Mouse (Mus musculus): ENCODE results near the gene Ctsc. TPM values are rescaled to one million over a fixed set of nuclear protein-coding genes. Genes with fewer than 3 reads are reported as not detected.
"Not testable (repeated sequence)": the region's sequence is repeated elsewhere in the genome, so short reads cannot be mapped to it uniquely, and the experiment has no call there.

Gene Ctsc
- total RNA-seq (2017) = 248 to 277 TPM (median 251 TPM) in 3 replicates

- ATAC-seq (replicated peaks; ENCODE audit: insufficient number of reproducible peaks, low FRiP score, low TSS enrichment, poor library complexity, severe bottlenecking) = peak; percentile 97
Measured at GRCm38 (mm10) chr7:88277858-88278627, at the start of gene Ctsc. Ctsc (plus strand) TSS chr7:88278085.

DNA sequence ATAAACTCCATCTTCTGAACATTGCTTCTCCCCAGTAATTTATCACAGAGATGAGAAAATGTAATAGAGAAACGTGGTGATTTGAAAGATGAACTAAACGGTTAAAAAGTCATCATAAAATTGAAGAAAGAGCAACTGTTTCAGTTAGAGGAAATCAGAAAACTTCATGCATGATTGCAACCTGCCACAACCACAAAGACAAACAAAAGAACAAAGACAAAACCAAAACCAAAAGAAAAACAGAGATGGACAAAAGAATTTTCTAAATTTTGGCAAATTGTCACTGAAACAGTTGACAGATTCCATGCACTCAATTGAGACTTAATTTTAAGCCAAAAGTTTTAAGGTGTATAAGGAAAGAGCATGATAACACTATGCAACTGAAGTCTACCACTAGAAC, 48.8 kb upstream of the Ctsc start:
- no peak for ATAC-seq (replicated peaks; ENCODE audit: insufficient number of reproducible peaks, low FRiP score, low TSS enrichment, poor library complexity, severe bottlenecking)

- 0 out of 2 replicates have a peak, but pooled peaks have one; percentile 21 for ATAC-seq (replicated peaks; ENCODE audit: insufficient number of reproducible peaks, low FRiP score, low TSS enrichment, poor library complexity, severe bottlenecking)
Measured at GRCm38 (mm10) chr7:88230121-88230520, 47.8 kb upstream of the Ctsc start.

GRCm38 (mm10) chr7:88230756-88231522, 46.9 kb upstream of the Ctsc start:
- ATAC-seq (replicated peaks; ENCODE audit: insufficient number of reproducible peaks, low FRiP score, low TSS enrichment, poor library complexity, severe bottlenecking) = peak; percentile 65

GRCm38 (mm10) chr7:88243059-88243458, 34.8 kb upstream of the Ctsc start:
- ATAC-seq (replicated peaks; ENCODE audit: insufficient number of reproducible peaks, low FRiP score, low TSS enrichment, poor library complexity, severe bottlenecking) = peak; percentile 93

GRCm38 (mm10) chr7:88244462-88244861, 33.4 kb upstream of the Ctsc start:
- no peak for ATAC-seq (replicated peaks; ENCODE audit: insufficient number of reproducible peaks, low FRiP score, low TSS enrichment, poor library complexity, severe bottlenecking)

- ATAC-seq (replicated peaks; ENCODE audit: insufficient number of reproducible peaks, low FRiP score, low TSS enrichment, poor library complexity, severe bottlenecking) = not testable (repeated sequence)
Measured at GRCm38 (mm10) chr7:88250380-88250779, 27.5 kb upstream of the Ctsc start.

- peak; percentile 56 for ATAC-seq (replicated peaks; ENCODE audit: insufficient number of reproducible peaks, low FRiP score, low TSS enrichment, poor library complexity, severe bottlenecking)
Measured at GRCm38 (mm10) chr7:88251535-88251934, 26.4 kb upstream of the Ctsc start.

DNA sequence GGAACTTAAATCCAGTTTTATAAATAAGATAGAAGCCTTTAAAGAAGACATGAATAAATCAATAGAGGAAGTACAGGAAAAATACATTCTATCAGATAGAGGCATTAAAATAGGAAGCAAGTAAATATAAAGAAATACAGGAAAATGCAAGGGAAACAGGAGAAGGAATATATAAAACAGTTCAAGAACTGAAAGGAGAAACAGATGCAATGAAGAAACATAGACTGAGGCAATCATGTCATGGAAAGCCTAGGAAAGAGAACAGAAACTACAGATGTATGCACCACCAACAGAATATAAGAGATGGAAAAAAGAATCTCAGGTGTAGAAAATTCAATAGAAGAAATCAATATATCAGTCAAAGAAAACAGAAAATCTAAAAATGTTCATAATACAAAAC, 25.8 kb upstream of the Ctsc start:
- ATAC-seq (replicated peaks; ENCODE audit: insufficient number of reproducible peaks, low FRiP score, low TSS enrichment, poor library complexity, severe bottlenecking) = no peak

DNA sequence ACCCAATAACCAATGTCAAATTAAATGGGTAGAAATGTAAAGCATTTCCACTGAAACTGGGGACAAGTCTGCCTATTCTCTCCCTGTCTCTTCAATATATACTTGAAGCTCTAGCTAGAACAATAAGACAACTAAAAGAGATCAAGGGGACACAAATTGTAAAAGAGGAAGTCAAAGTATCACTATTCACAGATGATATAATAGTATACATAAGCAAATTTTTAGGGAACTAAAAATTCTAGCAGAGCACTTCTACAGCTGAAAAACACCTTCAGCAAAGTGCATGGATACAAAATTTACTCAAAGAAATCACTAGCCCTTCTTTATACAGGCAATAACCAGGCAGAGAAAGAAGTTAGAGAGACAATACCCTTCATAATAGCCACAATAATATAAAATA, 23.0 kb upstream of the Ctsc start:
- ATAC-seq (replicated peaks; ENCODE audit: insufficient number of reproducible peaks, low FRiP score, low TSS enrichment, poor library complexity, severe bottlenecking) = no peak

- no peak for ATAC-seq (replicated peaks; ENCODE audit: insufficient number of reproducible peaks, low FRiP score, low TSS enrichment, poor library complexity, severe bottlenecking)
Measured at GRCm38 (mm10) chr7:88259155-88259925, 18.5 kb upstream of the Ctsc start.

- no peak for ATAC-seq (replicated peaks; ENCODE audit: insufficient number of reproducible peaks, low FRiP score, low TSS enrichment, poor library complexity, severe bottlenecking)
Measured at GRCm38 (mm10) chr7:88261799-88262198, 16.1 kb upstream of the Ctsc start.

- ATAC-seq (replicated peaks; ENCODE audit: insufficient number of reproducible peaks, low FRiP score, low TSS enrichment, poor library complexity, severe bottlenecking) = no peak
Measured at GRCm38 (mm10) chr7:88264861-88265260, 13.0 kb upstream of the Ctsc start.

- no peak for ATAC-seq (replicated peaks; ENCODE audit: insufficient number of reproducible peaks, low FRiP score, low TSS enrichment, poor library complexity, severe bottlenecking)
Measured at GRCm38 (mm10) chr7:88269913-88270312, 8.0 kb upstream of the Ctsc start.

- peak; percentile 50; the same call in 1 of the 2 replicates for ATAC-seq (replicated peaks; ENCODE audit: insufficient number of reproducible peaks, low FRiP score, low TSS enrichment, poor library complexity, severe bottlenecking)
Measured at GRCm38 (mm10) chr7:88271531-88271930, 6.4 kb upstream of the Ctsc start.

- peak; percentile 29; the same call in 1 of the 2 replicates for ATAC-seq (replicated peaks; ENCODE audit: insufficient number of reproducible peaks, low FRiP score, low TSS enrichment, poor library complexity, severe bottlenecking)
Measured at GRCm38 (mm10) chr7:88276914-88277765, 745 bp upstream of the Ctsc start.

DNA sequence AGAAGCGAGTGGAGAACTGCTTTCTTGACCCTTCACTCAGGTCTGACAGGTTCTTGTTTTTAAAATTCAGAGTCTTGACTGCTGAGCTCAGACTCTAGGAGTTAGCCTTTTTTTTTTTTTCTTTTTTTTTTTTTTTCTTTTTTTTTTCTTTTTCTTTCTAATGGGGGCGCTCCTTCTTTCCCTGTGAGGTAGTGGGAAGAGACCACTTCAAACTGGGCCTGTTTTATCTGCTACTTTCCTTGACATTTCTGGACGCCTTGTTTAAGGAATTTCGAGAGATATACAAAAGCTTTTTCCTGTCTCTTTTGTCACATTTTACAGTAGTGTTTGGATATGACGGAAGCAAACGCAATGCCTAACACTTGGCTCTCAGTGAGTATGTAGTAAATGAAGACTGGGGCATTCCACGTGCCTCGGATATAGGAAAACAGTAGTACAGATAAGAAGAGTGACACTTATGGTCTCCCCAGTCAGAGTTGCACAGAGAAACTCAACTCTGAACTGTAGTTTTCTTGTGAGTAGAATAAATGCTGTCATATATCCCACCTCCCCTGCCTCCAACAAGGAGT, 827 bp downstream of the Ctsc start:
- no peak for ATAC-seq (replicated peaks; ENCODE audit: insufficient number of reproducible peaks, low FRiP score, low TSS enrichment, poor library complexity, severe bottlenecking)

DNA sequence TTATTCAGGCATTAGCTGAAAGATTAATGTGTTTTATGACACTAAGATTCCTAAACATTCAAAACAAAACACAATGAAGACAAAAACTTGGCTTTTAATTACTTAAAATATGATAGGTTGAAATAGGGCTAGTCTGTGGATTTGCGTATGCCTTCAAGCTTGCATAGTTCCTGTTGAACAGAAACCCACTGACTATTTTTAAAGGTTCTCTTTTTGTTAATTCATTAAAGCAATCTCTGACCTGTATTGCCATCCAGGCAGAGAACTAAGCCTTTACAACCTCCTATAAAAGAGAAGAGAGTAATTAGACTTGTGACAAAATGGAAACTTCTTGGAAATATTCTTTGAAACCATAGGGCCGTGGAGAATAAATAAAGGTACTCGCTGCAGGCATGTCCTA, 7.4 kb downstream of the Ctsc start:
- ATAC-seq (replicated peaks; ENCODE audit: insufficient number of reproducible peaks, low FRiP score, low TSS enrichment, poor library complexity, severe bottlenecking) = no peak

All from monocyte, adult 5-6 weeks (primary cell).